Mouse (Mus musculus) thymus, postnatal 4 days (tissue): Measurements from ENCODE around the gene Pex14.

Experiments used
- DNase-seq: peaks from one replicate; pipeline ENCODE4 v3.0.0; 2021

Gene Pex14

DNA sequence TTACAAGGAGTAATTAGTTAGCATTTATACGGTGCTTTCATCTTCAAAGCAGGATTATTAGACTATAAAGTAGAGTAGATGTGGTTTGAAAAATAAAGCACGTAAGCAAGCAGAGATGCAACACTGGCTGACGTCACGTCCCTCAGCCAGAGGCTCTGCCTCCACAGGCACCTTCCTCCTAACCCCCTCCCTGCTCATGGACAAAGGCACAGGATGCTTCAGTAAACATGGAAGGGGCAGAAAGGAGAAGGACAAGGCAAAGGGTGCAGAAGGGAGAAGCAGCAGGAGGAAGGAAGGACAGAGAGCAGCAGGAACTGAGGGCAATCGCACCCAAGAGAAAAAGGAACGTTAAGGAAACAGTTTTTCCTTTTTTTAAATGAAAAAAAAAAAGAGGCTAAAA is 43.8 kb downstream of the Pex14 start:
- DNase-seq = no peak

DNA sequence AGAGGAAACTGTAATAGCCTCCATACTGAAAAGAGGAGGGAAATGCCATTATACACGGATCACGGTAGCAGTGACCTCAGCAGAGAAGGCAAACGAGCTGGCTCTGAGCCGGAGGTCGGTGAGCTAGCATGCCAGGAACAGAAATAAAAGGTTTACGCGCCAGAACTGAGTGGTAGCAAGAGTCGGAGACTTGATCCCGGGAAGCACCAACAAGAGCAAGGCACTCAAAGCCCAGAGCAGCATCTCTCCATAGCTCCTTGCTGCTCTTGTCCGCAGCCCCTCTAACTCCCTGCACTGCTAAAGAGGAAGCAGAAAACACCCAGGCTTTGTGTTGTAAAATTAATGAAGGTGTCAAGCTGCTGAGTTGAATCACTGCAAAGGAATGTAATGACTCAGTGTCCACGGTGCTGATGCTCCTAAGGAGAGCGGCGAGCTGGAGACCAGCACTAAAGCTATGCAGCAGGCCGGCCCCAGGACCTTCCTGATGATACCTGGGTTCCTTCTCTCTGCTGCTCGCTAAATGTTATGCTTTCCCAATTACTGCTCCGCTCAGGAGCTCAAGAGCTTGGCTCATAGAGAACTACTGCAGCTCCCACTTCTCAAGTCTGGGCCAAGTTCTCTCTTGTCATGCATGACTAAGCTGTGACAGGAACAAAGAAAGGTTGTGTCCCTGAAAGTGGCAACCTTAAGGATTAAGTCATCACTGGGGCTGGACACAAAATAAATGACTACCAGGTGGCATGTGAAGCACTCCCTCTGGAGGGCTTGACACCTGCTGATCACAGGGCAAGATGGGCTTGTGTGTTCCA is 50.1 kb downstream of the Pex14 start:
- DNase-seq = no peak

DNA sequence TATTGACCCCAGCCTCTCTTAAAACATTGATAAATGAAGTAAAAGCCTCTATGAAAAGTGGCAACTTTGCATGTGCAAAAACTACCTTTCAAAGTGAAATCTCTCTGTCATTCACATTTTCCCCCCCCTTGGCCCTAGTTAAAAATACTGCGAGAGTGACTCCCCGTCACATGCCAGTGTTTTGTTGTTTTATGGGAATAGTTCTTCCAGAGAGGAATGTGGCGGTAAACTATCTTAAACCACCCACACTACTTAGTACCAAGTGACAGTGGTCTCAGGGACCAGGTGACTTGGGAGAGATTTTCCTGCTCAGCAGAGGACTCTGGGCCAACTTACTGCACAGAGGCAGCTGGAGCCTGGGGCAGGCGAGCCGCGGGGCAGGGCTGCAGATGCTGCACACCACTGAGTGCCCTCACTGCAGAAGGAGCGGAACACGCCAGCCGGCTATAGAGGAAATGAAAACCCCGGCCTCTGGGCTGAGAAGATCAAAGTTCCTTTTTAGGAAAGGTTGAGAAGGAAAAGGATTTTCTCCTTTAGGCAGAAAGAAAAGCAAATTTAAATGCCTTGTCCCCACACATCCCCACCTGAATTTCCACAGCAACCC is 50.9 kb downstream of the Pex14 start:
- peak; percentile 58 for DNase-seq

DNA sequence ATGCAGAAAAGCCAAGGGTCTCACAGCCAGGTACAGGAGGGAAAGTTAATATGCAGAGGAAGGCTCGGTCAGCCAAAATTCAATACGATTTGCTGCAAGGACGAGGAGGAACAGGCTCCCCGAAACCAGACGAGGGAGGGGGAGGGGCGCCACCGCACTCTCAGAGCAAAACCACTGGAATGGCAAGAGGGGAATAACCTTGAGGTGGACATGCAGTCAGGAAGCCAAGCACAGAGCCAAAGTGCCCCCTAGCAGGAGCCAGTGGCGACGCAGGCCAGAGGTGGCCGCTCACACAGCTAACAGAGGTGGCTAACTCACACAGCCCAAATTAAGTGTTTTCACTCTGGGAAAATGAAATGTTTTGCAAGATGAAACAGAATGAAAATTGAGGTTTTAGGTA is 52.3 kb downstream of the Pex14 start:
- peak; percentile 31 for DNase-seq

DNA sequence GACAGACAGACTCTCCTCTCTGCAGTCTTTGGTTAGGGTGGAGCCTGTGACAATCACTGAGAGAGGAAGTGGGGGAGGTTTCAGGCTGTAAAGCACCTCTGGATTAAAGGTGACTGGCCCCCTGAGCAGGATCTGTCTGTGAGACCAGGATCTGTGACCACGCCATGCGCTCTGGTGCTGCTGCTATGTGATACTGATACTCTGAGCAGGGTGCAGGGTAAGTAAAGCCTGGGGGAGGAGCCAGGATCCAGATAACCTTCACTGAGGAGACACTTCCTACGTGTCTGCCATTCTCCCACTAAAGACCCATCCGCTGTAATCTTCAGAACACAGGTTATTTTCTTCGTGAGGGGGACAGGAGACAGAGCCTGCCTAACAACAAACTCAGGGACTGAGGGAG is 53.8 kb downstream of the Pex14 start:
- DNase-seq = no peak

DNA sequence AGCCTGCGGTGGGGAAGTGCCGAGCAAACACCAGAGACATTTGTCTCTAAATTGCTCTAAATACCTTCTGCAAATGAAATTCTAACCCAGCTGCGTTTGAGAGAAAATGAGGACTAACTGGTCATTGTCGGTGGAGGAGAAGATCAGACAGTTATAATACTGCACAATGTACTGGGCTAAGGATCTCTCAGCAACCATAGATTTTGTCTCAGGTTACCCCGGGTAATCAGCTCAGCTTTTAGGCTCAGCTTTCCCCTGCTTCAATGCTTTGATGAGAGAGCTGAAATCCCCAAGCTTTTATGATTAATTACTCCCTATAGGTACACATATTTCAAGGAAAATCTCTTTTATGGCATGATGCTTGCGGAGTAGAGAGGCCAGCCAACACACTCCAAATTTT is 59.4 kb downstream of the Pex14 start:
- DNase-seq = no peak

DNA sequence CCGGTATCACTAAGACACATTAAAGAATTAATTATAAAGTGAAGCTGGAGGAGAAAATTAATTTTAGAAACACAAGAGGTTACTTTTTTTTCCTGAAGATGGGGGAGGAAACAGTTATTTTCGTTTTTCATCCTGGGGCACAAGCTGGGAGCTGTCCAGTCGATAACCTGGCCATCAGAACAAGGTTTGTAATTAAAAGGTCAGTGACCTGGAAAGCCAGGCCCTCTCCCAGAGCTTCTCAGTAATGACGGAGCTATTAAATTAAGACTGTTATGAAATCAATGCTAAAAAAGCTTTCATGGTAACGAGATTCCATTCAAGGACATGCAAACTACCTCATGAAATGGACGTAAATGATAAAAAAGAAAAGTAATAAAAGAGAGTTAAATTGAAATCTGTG is 62.0 kb downstream of the Pex14 start:
- DNase-seq = no peak

DNA sequence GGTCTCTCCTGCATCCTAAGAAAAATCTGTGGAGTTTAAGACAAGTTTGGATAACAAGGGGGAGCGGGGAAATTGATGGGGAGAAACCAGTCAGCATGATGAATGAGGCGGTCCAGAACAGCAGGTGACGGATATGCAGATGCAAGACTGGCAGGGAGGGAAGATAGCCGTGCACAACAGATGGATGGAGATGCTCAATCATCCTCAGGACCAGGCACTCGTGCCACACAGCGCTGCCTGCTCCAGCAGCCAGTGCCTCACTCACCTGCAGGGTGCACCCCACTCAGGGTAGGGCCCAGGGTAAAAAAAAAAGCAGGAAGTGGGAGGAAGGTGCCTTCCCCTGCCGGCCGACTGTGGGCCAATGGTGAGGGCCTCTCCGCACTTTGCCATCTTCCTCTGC is 63.1 kb downstream of the Pex14 start:
- DNase-seq = peak; percentile 36

DNA sequence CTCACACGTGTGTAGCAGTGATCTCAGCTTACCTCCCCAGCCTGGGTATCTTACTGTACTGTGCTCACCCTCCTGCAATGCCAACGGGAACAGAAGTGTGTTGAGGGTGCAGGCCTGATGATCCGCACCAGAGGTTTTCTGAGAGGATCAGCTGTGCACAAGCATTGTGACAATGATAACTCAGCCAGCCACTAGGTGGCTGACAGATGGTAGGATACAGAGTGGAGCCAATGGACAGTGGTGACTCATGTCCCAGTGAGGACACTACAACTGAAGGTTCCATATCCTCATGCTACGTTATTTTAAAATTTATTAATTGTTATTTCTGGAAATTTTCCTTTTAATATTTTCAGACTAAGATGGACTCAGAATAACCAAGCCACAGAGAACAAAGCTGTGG is 68.2 kb downstream of the Pex14 start:
- no peak for DNase-seq

DNA sequence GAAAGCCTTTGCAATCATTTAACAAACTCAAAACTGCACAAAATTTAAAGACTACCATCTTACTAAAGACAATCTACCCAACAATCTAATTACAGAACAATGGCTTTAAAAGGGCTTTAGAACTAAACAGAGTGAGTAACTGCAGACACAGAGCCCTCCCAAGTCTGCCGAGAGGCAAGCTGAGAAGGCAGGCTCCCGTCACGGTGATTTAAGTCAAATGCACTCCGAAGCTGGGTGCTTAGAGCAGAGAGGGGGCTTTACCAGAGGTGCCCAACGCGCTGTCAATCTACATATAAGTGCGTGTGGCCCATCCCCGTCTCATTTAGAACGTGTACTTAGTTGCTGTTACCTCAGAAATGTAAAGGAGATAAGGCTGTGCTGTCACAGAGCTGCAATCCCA is 72.1 kb downstream of the Pex14 start:
- DNase-seq = no peak

DNA sequence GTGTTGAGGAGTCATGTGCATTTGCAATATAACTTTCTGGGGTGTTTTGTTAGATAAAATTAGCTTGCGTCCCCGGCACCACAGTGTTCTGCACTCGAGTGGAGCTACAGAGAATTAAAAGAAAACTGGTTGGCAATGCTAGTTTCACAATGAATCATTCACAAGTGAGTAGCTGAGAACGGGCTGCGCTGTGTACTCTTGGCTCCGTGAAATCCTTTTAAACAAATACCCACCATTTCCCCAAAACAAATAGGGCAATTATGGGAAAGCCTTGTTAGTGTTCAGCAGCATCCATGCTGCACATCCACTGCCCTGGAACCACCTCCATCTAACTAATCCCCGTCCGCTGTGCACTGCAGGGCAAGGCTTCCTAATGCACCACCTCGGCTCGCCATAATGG is 74.4 kb downstream of the Pex14 start:
- DNase-seq = no peak

DNA sequence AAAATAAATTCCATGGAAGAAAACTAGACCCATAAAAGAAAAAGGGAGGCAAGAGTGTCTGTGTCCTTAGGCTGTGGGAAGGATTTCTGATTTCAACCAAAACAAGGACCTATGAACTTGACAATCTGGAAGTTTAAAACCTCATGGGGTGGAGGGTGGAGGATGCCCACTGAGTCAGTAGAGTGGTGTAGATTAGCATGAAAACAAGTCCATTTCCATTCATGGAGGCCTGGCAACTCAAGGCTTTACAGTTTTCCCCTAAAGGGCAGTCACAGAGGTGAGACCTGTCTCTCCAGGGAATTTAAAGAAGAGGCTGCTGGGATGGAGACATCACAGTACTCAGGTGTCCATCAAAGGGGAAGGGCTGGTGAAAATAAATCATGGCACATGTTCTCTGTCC is 78.7 kb downstream of the Pex14 start:
- no peak for DNase-seq

DNA sequence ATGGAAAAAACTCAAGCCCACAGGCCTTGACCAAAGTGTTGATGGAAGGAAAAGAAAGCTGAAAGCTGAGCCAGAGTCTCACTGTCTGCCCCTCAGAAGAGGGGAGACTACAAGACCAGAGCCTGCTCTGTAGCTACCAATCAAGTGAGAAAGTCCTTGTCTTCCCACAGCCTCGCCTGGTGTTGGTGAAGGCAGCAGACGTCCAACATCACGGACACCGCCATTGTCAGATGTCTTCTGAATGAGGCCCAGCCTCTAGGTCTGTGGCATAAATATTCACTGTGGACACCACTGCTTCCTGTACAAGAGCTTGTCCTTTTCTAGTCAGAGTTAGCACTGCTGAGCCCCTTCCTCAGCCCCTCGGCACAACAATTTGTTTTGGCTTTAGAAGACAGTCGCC is 80.2 kb downstream of the Pex14 start:
- no peak for DNase-seq

DNA sequence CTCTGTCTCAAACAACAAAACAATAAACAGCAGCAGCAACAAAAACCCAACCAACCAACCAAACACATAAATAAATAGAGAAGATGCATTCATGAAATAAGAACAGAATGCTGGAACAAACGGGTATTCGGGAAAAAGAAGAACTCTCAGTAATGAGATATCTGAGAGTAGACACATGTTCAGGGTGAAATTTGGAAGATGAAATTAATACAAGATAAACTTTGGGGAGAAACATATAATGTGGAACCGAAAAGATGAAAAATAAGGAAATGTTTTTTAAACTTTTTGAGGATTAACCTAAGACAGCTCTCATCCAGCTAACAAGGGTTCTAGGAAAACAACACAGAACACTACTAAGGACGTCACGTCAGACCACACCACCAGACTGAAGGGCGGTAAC is 92.9 kb downstream of the Pex14 start:
- no peak for DNase-seq

DNA sequence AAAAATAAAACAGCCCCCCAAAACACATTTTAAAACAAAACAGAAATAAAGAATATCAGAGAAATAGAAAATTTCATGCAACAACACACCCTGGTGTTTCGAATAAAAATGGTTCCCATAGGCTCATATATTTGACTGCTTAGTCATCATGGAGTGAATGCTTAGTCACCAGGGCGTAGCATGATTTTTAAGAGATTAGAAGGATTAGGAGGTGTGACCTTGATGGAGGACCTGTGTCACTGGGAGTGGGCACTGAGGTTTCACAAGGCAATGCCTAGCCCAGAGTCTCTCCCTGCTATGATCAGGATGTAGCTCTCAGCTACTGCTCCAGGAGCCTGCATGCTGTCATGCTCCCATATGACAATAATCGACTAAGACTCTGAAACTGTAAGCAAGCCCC is 93.6 kb downstream of the Pex14 start:
- no peak for DNase-seq

DNA sequence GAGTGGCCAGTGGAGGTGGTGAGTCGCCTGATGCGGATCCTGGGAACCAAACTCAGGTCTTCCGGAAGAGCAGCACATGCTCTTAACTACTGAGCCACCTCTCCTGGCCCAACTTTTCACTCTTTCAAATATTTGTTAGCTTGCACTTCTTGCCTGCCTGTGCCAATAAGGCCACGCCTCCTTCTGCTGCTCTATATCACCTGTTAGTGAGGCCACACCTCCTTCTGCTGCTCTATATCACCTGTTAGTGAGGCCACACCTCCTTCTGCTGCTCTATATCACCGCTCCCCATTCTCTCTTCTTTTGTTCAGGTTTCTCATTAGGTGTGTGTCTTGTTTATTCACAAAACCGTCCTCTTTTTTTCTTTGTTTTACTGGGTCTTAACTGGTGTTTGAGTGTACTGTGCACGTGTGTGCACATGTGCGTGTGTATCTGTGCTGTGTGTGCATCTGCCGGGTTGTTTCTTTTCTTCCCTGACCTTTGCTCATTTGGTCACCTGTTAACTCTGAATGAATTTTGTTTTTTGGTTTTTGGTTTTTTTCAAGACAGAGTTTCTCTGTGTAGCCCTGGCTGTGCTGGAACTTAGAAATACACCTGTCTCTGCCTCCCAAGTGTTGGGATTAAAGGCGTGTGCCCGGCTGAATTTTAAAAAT is 97.1 kb downstream of the Pex14 start:
- DNase-seq = no peak

DNA sequence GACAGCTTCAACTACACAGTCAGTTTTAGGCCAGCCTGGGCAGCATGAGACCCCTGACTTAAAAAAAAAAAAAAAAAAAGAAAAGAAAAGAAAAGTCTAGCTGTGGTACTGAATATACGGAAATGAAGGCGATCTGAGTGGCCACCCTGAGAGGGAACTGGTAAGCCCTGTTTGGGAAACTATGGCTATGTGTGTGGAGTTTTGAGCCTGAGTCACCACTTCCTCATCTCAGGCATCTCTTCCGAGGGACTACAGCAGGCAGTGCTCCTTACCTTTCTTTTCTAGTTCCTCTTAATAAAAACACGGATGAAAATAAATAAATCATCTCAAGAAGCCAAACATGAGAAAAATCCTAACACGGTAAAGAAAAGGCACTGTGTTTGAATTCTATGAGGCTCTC is 98.2 kb downstream of the Pex14 start:
- no peak for DNase-seq

DNA sequence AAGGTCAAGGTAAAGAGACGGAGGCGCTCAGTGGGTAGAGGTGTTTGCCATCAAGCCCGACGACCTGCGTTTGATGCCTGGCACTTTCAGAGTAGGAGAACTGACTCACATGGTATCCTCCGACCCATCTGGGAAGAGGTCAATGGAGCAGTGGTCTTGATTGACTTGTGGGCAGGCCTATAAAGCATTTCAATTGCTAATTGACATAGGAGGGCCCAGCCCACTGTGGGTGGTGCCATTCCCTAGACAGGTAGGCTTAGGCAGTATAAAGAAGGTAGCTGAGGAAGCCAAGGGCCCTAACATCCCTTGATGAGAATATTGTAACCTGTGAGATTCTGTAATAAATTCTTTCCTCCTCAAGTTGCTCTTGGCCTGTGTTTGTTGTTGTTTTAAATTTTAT is 98.9 kb downstream of the Pex14 start:
- no peak for DNase-seq

DNA sequence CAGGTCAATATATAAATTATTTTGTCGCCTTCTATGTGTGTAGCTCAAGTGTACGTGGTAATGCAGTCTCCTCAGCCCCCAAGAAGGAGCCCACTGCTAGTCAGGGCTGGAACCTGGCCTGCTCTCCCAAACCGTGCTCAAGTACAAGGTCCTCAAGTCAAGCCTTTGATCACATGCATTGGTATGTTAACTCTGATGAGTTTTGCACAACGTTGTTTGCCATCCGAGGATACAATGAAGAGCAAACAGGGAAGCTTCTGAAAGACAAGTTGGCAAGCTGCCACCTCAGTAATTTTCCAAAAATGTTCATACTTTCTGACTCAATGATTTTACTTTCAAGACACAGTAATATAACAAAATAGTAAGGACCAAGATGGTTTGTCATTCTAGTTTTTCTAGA is 105.7 kb downstream of the Pex14 start:
- no peak for DNase-seq

DNA sequence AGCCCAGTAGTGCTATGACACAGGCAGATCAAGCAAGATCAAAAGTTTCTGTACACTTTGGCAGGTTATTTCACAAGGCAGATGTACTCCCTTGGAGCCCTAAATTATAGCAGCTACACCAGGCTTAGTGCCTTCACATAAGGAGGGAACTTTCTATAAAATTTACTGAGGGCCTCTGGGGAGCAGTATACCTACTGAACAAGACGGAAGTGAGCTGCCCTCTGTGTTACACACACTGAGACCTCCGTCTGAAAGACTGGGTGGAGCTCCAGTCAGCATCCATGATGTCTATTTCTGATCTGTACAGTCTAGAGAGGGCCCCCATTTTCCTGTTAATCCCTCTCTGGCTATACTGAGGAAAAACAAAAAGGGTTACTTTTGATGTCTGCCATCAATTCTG is 109.6 kb downstream of the Pex14 start:
- no peak for DNase-seq

DNA sequence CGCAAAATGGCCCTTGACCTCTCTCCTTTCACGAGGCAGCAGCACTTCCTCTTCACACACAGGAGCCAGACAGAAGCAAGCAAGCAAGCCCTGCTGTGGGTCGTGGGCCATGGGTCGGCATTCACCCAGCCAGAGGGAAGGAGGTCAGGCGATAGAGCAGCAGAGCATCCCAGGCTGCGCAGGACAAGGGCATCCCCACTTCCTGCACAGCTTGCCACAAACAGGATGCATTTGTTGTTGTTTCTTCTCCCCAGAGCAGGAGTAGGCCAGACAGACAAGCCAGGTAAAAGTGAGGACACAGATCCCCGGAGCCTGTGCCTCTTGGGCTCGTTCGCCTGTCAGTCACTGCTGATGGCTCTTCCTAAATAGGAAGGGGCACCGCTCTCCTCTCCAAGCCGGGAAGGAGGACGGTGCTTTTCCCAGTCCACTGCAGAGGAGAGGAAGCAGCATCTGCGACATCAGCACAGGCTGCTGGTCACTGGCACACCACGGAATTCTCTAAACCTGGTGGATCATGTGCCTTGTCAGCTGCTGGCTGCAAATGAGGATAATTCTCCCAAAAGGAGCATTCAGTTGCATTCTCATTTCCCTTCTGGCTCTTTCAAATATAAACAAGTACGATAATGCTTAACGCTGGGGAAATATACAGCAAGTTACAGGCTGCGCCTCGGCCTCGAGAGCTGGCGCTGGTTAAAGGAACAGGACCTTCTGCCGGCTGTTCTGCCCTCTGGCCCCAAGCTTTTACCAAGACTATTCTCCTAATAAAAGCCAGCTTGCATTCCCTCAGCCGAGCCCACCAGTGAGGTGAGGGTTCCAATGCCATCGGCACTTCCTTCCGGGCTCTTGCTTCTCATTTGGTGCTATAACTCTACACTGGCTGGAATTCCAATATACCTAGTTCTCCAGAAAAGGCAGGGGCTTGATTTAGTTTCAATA is 113.9 kb downstream of the Pex14 start:
- no peak for DNase-seq

DNA sequence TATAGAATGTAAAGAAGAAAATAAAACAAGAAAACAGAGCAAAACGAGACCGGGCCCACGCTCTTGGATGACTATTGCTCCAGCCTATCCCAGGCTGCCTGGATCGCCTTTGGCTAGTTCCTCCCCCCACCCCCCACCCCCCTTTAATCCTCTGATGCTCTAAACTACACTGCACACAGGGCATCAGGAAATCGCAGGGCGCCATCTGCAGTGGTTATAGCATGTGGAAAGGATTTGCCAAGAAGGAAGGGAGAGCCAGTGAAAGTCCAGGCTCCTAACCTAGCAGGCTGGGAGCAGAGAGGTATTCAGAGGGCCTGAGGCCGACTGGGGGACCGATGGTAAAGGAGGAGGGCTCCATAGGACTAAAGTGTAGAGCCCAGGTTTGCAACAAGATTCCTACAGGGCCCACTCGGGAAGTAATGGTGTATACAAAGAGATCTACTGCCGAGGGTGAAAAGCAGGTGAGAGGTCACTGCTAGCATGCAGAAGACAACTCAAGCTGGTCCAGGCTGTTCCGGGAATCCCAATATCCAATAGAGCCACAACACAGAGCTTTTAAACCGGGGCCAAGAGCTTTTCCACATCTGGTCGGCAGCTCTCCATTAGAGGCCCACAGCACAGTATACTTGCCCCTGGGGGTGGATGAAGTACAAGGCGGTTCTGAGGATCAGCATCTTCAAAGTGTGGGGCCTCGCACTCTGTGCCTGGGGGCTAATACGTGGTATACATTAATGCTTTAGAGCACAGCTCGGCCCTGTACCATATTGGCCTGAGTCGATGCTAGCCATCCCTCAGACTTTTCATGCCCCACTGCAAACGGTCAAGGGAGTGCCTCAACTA is 114.8 kb downstream of the Pex14 start:
- DNase-seq = no peak
